9 mouse cellular contexts compared by ENCODE assay signal in genomic region chr19:24029616-24030510, GRCm38 (mm10). TPM values are rescaled to one million over a fixed set of nuclear protein-coding genes. Genes with fewer than 3 reads are reported as not detected.
DNase-seq lines count a peak whose midpoint lies in the region; ATAC-seq and TF ChIP-seq lines count a peak whose summit lies in the region.
"Had no signal": no experiment of that assay in that cellular context is flagged by ENCODE, and none has a peak within 500 bp of the region (broad histone marks: within the 10 kb centered on the region; RNA-seq: fewer than 3 reads in every experiment).

No protein-coding gene starts in this region.

- TF ChIP-seq CTCF in cerebellum, adult 2 months (IDR thresholded peaks at IDR 0.05; ENCODE audit: borderline replicate concordance, insufficient read depth, low read depth, low read length): no peak

- no peaks in the 10 kb centered on the region for H3K9me3 ChIP-seq in lung, embryonic 16.5 days (ENCODE audit: control insufficient read depth, low read length)

- no peaks in the 10 kb centered on the region; the same call in 1 of the 2 replicates for H3K27me3 ChIP-seq in cerebellum, adult 2 months (ENCODE audit: control insufficient read depth, insufficient read depth, low read length)
- H3K27me3 ChIP-seq in lung, embryonic 16.5 days (ENCODE audit: control insufficient read depth, insufficient read depth, low read depth, low read length): peaks cover 20% of the 10 kb centered on the region
- H3K27me3 ChIP-seq: CH12.LX had no signal

- peak overlapping the region; percentile 95 for H3K4me2 ChIP-seq in lung, embryonic 16.5 days (ENCODE audit: low read depth, low read length)

- H3K9ac ChIP-seq in lung, embryonic 16.5 days (ENCODE audit: low read length): peak overlapping the region; percentile 77

- 8% methylated on average over 20 of the region's 20 CpGs for WGBS in cerebellum, adult 2 months
- 14% methylated on average over 20 of the region's 20 CpGs for WGBS in lung, embryonic 16.5 days

- H3K36me3 ChIP-seq in lung, embryonic 16.5 days (ENCODE audit: control insufficient read depth, insufficient read depth, low read length): no peaks in the 10 kb centered on the region

- no peak overlapping the region for H3K27ac ChIP-seq in cerebellum, adult 2 months (ENCODE audit: insufficient read depth, low read length)
- H3K27ac ChIP-seq in lung, embryonic 16.5 days (ENCODE audit: low read length): 0 out of 2 replicates have a peak overlapping the region, but pooled peaks have one; percentile 50

- no peak for TF ChIP-seq POLR2A in cerebellum, adult 2 months (IDR thresholded peaks at IDR 0.05; ENCODE audit: borderline replicate concordance, insufficient read depth, low read length)

- DNase-seq in frontal cortex, postnatal 36 days (ENCODE audit: low spot score in 2 of 2): no peak
- DNase-seq in cerebellum, adult 2 months: peak; percentile 32 to 38
- peak; percentile 74 to 76 for DNase-seq in heart, adult 18-20 months
- DNase-seq in kidney, adult 18-20 months: peak; percentile 64
- peak; percentile 63 for DNase-seq in urinary bladder, postnatal 14 days (ENCODE audit: low spot score)
- DNase-seq in right cerebral cortex, adult 18-20 months: no peak

- ATAC-seq in frontal cortex, adult (ENCODE audit: low TSS enrichment): peak; percentile 8
- no peak; the same call in 1 of the 2 replicates for ATAC-seq in lung, embryonic 16.5 days (ENCODE audit: low read depth)

- no peaks in the 10 kb centered on the region for H3K4me1 ChIP-seq in cerebellum, adult 2 months (ENCODE audit: control insufficient read depth, insufficient read depth, low read length)
- peaks cover 5% of the 10 kb centered on the region; the same call in 1 of the 2 replicates for H3K4me1 ChIP-seq in lung, embryonic 16.5 days (replicated peaks; ENCODE audit: control insufficient read depth, insufficient read depth, low read length)

- peak overlapping the region; percentile 52 for H3K4me3 ChIP-seq in cerebellum, adult 2 months (replicated peaks; ENCODE audit: insufficient read depth, low read depth, low read length)
- peak overlapping the region; percentile 77 for H3K4me3 ChIP-seq in lung, embryonic 16.5 days (ENCODE audit: low read length)

RNA-seq across cellular contexts. Expression of gene Fam189a2, which starts 1.0 kb away (rescaled TPM):
- 18.8 and 19.2 TPM in 2 replicates for polyA plus RNA-seq in cerebellum, adult 2 months (2012; rRNA removed)
- total RNA-seq in heart, adult 18-20 months (2021): 10 to 100 TPM; 55.3 to 60.9 TPM
- polyA plus RNA-seq in lung, embryonic 16.5 days (2015; fragmentation: Nextera tagmentation; extraction: Ambion mirVana): 1.6 and 1.9 TPM in 2 replicates
- total RNA-seq: CH12.LX had no signal

Comparison
In these comparisons a context has a peak if more than half of its experiments do, and no peak if none do; other contexts are left out.
1. DNase-seq: peak in cerebellum, adult 2 months (2 of 2), heart, adult 18-20 months (2 of 2), kidney, adult 18-20 months (single experiment) and urinary bladder, postnatal 14 days (single experiment); none in frontal cortex, postnatal 36 days (0 of 2) and right cerebral cortex, adult 18-20 months (single experiment).